In the genomic region with DNA sequence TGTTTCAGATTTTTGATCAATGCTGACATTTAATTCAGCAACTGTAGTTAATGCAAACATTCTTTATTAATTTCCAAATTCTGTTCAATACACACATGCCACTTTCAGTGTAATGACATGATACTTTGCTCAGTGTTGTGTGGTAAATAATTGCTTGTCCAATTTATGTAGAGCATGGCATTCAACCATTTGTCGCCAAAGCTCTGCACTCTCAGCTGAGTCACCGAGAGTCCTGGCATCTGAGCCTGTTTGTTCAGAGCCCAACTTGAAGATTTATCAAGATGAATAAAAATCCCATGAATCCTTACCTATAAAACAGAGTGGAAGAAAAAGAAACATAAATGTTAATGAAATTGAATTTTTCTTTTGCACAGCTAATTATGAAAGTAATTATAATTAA, we compare ENCODE assay signal across 16 mouse cellular contexts. TPM values are rescaled to one million over a fixed set of nuclear protein-coding genes. Genes with fewer than 3 reads are reported as not detected.
A peak's percentile ranks its signal among the peaks of the same experiment; 100 is the strongest.
DNase-seq lines count a peak whose midpoint lies in the region.
"Had no signal": no experiment of that assay in that cellular context is flagged by ENCODE, and none has a peak within 500 bp of the region (broad histone marks: within the 10 kb centered on the region; RNA-seq: fewer than 3 reads in every experiment).

No protein-coding gene starts in this region.

- DNase-seq in adrenal gland, adult 2 months = peak; percentile 22
- no peak for DNase-seq in adrenal gland, adult 8-10 months
- DNase-seq in 3T3-L1 (ENCODE audit: low read depth, low spot score) = peak; percentile 65
- peak; percentile 66 for DNase-seq in Muller cell, postnatal 12 days (ENCODE audit: inconsistent ontology term)
- no peak for DNase-seq in cerebellum, postnatal 4 days (ENCODE audit: low spot score in 2 of 2)
- no peak for DNase-seq in urinary bladder, adult 18-20 months (ENCODE audit: low spot score in 2 of 2)
- DNase-seq: adrenal gland, postnatal 10 days; cerebellum, adult 11 months; cerebellum, adult 18-20 months; cerebellum, adult 8-10 months; cerebellum, adult 9-11 months; cerebellum, postnatal 14 days; cerebellum, postnatal 36 days; forebrain, postnatal 0 days had no signal

RNA-seq across cellular contexts. Expression of a gene that starts 55.3 kb away (rescaled TPM):
- not detected for total RNA-seq in adrenal gland, adult 2 months (2021)
- polyA plus RNA-seq in adrenal gland, adult 2 months (2012; rRNA removed) = not detected in 2 replicates
- total RNA-seq in adrenal gland, adult 8-10 months (2022) = not detected
- total RNA-seq: adrenal gland, postnatal 10 days; CH12.LX; G1E had no signal
- polyA plus RNA-seq: G1E had no signal

Comparison
In these comparisons a context has a peak if more than half of its experiments do, and no peak if none do; other contexts are left out.
1. DNase-seq: peak in adrenal gland, adult 2 months (single experiment), 3T3-L1 (single experiment) and Muller cell, postnatal 12 days (single experiment); none in adrenal gland, adult 8-10 months (single experiment), cerebellum, postnatal 4 days (0 of 2) and urinary bladder, adult 18-20 months (0 of 2).